Mouse (Mus musculus) heart, adult 2 months (tissue): ENCODE results near the gene Grin2c.
A peak's percentile ranks its signal among the peaks of the same experiment; 100 is the strongest.

Source experiments
- CTCF ChIP-seq: fragments of 200-600 bp; IDR thresholded peaks from 2 replicates; pipeline ENCODE4 v1.8.1; 2022; ENCODE audit warnings: antibody characterized with exemption, mild to moderate bottlenecking, moderate library complexity
- EP300 ChIP-seq: fragments of 200-500 bp; IDR thresholded peaks from 2 replicates; pipeline ENCODE4 v1.6.1; 2011; ENCODE audit warnings: low read depth, low read length, control low read depth; ENCODE audit not compliant: insufficient read depth

DNA sequence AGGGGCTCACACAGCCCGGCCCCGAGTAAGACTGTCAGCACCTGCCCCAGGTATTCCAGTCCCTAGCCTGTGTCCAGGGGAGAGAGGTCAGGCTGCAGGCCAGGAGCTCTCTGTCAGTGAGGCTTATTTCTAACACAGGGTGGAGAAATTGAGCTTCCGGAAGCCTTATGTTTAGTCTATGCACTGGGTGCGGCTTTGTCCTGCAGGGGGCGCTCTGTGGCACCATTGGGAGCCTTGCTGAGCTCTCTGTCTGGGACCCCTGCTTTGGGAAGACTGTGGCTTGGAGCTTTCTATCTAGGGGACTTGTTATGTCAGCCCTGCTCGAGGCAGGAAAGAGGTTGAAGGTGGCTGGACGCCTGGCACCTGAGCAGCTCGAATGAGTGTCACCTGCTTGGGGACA is 42.2 kb downstream of the Grin2c start:
- TF ChIP-seq CTCF (peak; percentile 69), EP300 (no peak)
